Mouse (Mus musculus): ENCODE results near the gene Gm28035. TPM values are rescaled to one million over a fixed set of nuclear protein-coding genes. Genes with fewer than 3 reads are reported as not detected.

Gm28035 gene
- polyA plus RNA-seq, 1 experiment: not detected

DNA sequence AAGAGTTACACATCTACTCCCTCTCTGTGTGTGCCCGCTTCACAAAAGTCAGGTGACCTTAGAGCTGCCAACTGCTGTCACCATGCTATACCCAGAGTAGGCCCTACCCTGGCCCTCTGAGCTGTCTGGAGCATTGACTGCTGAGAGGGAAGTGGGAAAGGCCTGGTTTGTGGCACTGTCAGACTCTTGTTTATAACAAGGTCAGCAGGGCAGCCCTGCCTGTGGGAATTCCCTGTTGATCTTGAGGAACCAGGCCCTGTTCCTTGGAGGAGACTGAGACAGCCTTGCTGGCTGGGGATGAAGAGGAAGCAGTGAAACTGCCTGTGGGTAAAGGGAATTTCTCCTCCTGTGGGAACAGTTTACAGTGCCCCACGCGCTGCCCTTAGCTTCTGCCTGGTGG is 25.6 kb upstream of the Gm28035 start:
- Histone ChIP-seq H3K4me1 (ENCODE audit: control insufficient read depth, insufficient read depth, insufficient read length, low read length) (no peaks in the 10 kb centered on the region; the same call in 1 of the 2 replicates), H3K4me3 (ENCODE audit: insufficient read depth, low read depth, low read length) (no peak overlapping the region), H3K27ac (replicated peaks; ENCODE audit: low read depth, low read length) (0 out of 2 replicates have a peak overlapping the region, but pooled peaks have one; percentile 4)

GRCm38 (mm10) chr2:30215493-30215892 is 24.9 kb upstream of the Gm28035 start:
- H3K4me3 ChIP-seq (ENCODE audit: insufficient read depth, low read depth, low read length): no peak overlapping the region
- no peaks in the 10 kb centered on the region; the same call in 1 of the 2 replicates for H3K4me1 ChIP-seq (ENCODE audit: control insufficient read depth, insufficient read depth, insufficient read length, low read length)
- H3K27ac ChIP-seq (replicated peaks; ENCODE audit: low read depth, low read length): no peak overlapping the region

DNA sequence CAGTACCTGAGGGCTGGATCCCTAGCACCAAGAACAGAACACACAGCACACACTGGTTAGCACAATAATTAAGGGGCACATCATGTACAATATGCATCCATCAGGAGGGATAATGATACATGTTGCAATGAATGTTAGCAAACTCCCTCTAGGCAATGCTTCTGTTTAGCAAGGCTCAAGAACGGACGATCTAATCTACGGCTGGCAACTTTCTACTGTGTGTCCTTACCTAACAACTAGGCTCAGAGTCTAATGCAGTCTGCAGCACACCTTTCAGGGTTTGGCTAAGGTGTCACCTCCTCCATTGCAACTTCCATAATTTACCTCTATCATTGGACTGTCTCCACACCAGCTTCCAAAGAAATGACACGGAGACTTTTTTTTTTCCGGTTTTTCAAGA is 24.1 kb upstream of the Gm28035 start:
- H3K4me1 ChIP-seq (ENCODE audit: control insufficient read depth, insufficient read depth, insufficient read length, low read length): no peaks in the 10 kb centered on the region; the same call in 1 of the 2 replicates
- no peak overlapping the region for H3K27ac ChIP-seq (replicated peaks; ENCODE audit: low read depth, low read length)

GRCm38 (mm10) chr2:30235593-30235992 is 4.8 kb upstream of the Gm28035 start:
- no peak overlapping the region for H3K4me3 ChIP-seq (ENCODE audit: insufficient read depth, low read depth, low read length)
- no peak overlapping the region for H3K27ac ChIP-seq (replicated peaks; ENCODE audit: low read depth, low read length)
- H3K4me1 ChIP-seq (ENCODE audit: control insufficient read depth, insufficient read depth, insufficient read length, low read length): peaks cover 7% of the 10 kb centered on the region

More for the DNA sequence above, 24.1 kb upstream of the Gm28035 start:
- no peak overlapping the region for H3K4me3 ChIP-seq (ENCODE audit: insufficient read depth, low read depth, low read length)

DNA sequence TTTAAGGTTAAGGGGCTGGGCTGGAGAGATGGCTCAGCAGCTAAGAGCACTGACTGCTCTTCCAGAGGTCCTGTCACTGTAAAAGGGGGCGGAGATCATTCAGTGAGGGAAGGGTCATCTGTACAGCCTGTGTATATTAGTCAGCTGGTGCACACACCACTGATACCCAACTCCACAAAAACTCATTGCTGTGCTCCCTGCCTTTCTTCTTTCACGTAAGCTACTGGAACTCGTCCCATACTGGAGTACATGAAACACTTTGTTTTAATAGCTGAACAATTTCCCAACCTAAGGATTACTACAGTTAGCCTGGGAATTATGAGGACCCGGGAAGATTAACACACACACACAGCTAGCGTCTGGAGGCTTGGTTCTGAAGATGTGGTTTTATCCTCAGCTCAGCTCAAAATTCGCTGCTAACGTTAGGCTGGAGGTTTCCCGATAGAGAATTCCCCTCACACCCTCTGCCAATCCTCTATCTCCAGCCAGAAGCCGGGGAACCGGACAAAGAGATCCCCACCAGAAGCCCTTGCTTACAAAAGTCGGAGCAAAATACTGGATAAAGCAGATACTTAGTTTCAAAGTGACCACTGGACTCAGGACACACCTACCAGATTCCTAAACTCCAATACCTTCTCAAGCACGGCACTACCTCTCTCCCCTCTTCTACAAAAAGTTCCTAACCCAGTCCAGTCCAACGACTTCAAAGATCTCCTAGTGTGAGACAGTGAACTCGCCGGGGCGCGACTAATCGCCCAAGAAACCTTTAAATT is 3.8 kb upstream of the Gm28035 start:
- Histone ChIP-seq H3K27ac (replicated peaks; ENCODE audit: low read depth, low read length) (peak overlapping the region; percentile 88), H3K4me3 (ENCODE audit: insufficient read depth, low read depth, low read length) (peak overlapping the region; percentile 77), H3K4me1 (ENCODE audit: control insufficient read depth, insufficient read depth, insufficient read length, low read length) (peaks cover 13% of the 10 kb centered on the region)

DNA sequence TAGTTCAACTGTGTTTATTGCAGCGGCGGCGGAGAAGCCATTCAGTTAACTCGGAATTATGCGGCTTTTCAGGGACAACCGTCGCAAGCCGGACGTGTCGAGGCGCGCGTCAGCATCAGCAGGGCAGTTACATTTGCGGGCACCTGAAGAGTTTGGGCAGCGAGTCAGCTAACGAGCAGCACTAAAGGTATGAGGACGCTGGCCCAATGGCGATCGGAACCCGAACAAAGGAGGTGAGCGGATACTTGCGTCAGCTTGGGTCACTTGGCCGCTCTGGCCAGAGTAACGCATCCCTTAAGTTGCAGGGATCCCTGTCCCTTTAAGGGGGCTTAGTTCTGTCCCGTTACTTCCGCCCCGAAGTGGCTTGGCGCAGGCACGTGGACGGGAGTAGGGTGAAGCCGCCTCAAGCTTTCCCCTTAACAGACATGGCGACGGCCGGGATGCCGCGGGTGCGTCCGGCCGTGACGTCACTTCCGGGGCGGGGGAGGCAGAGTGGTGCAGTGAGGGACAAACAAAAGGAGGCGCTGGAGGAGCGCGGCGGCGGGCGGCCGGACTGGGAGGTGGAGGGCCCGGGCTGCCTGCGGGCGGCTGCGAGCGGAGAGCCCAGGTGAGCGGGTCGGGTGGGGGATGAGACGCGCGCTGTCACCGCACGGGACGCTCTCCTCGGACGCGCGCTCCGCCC is 3.0 kb upstream of the Gm28035 start, which contains the start of gene Lrrc8a:
Gene Lrrc8a (plus strand): TSS at position 517 of the 682 bp plus-strand sequence.
- H3K4me3 ChIP-seq (ENCODE audit: insufficient read depth, low read depth, low read length): peak within 1 kb of the TSS; percentile 87
- peak within 1 kb of the TSS; percentile 98 for H3K27ac ChIP-seq (replicated peaks; ENCODE audit: low read depth, low read length)
- peaks cover 16% of the 10 kb centered on the region for H3K4me1 ChIP-seq (ENCODE audit: control insufficient read depth, insufficient read depth, insufficient read length, low read length)

GRCm38 (mm10) chr2:30237881-30238280 is 2.5 kb upstream of the Gm28035 start:
- Histone ChIP-seq H3K4me3 (ENCODE audit: insufficient read depth, low read depth, low read length) (peak overlapping the region; percentile 87), H3K4me1 (ENCODE audit: control insufficient read depth, insufficient read depth, insufficient read length, low read length) (peaks cover 17% of the 10 kb centered on the region)

GRCm38 (mm10) chr2:30238906-30239465 is 1.4 kb upstream of the Gm28035 start:
- Histone ChIP-seq H3K4me1 (ENCODE audit: control insufficient read depth, insufficient read depth, insufficient read length, low read length) (peaks cover 23% of the 10 kb centered on the region), H3K27ac (replicated peaks; ENCODE audit: low read depth, low read length) (peak overlapping the region; percentile 98), H3K4me3 (ENCODE audit: insufficient read depth, low read depth, low read length) (peak overlapping the region; percentile 87)

More at GRCm38 (mm10) chr2:30237881-30238280, 2.5 kb upstream of the Gm28035 start:
- peak overlapping the region; percentile 98 for H3K27ac ChIP-seq (replicated peaks; ENCODE audit: low read depth, low read length)

DNA sequence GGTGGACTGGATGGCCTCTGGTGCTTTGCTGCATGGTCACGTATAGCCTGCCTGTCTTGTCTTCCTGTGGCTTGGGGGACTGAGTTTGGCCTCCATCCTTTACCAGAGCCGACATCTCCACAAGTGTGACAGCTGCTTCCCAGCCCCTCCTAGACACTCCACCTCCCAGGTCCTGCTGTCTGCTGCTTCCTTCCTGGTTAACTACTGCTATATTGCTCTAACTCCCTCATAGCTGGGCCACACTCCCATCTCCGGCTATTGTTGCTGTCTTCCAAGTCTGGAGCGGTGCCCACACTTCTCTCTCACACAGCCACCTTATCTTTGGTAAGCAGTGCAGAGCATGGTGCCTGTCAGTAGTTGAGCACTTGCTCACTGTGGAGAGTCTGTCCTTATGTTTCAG is 590 bp upstream of the Gm28035 start:
- H3K4me3 ChIP-seq (ENCODE audit: insufficient read depth, low read depth, low read length): peak overlapping the region; percentile 87
- peaks cover 28% of the 10 kb centered on the region for H3K4me1 ChIP-seq (ENCODE audit: control insufficient read depth, insufficient read depth, insufficient read length, low read length)
- H3K27ac ChIP-seq (replicated peaks; ENCODE audit: low read depth, low read length): peak overlapping the region; percentile 98

DNA sequence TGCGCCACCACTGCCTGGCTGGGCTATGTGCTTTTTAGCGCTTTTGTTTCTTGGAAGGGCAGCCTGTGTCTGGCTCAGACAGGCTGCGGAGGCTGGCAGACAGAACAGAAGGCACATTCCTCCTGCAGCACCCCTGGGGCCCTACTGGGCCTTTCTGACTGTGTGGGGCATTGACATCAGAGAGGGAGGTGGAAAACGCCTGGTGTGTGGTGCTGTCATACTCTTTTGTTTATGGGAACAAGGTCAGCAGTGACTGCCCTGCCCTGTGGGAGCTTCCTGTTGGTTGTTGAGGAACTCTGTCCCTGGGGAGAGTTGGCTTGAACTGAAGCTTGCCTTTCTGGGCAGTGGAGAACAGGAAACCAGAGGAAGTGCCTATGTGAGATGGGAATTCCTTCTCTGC is 2.1 kb downstream of the Gm28035 start:
- H3K27ac ChIP-seq (replicated peaks; ENCODE audit: low read depth, low read length): peak overlapping the region; percentile 93
- H3K4me3 ChIP-seq (ENCODE audit: insufficient read depth, low read depth, low read length): no peak overlapping the region
- H3K4me1 ChIP-seq (ENCODE audit: control insufficient read depth, insufficient read depth, insufficient read length, low read length): peaks cover 35% of the 10 kb centered on the region

DNA sequence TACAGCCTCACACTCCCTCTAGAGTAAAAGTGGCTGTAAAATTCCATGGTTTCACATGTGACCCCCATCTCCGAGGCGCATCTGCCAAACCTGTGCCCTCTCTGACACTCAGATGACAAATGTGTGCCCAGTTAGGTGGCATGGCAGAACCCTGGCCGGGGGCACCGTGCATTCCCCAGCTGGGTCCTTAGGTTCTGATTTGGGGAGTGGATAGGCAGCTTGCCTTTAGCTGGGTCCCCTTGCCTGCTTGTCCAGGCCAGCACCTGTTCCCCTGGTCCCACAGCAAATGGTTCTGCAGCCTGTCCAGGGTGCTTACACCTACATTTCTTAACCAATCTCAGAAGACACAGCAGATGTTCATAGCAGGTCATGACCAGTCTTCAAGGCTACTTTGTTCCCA is 3.0 kb downstream of the Gm28035 start:
- H3K4me1 ChIP-seq (ENCODE audit: control insufficient read depth, insufficient read depth, insufficient read length, low read length): peaks cover 38% of the 10 kb centered on the region
- H3K4me3 ChIP-seq (ENCODE audit: insufficient read depth, low read depth, low read length): no peak overlapping the region
- H3K27ac ChIP-seq (replicated peaks; ENCODE audit: low read depth, low read length): peak overlapping the region; percentile 88

DNA sequence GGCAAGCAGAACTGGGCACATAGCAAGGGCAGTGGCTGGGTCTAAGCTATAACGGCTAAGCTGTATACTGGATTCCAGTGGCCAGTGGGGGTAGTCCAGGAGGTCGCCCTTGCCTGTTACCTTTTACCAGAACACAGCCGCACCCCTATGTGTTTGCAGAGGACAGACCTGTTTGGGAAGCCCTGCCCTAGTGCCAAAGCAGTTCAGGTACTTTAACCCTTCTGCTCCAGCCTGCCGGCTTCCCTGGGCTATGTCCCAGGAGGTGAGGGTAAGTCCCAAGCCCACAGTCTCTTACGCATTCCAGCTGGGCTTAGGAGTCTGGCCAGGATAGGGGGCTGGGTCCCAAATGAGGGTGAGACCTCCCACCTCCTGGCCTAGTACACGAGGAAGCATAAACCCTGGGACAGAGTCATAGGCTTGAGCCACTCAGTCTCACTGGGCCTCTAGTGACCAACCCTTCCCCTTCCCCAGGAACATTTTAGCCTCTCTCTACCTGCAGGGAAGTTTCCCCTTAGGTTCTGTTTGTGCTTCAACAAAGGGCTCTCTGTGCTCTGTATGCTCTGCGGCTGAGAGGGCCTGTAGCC is 4.3 kb downstream of the Gm28035 start:
- Histone ChIP-seq H3K27ac (replicated peaks; ENCODE audit: low read depth, low read length) (peak overlapping the region; percentile 9), H3K4me3 (ENCODE audit: insufficient read depth, low read depth, low read length) (no peak overlapping the region), H3K4me1 (ENCODE audit: control insufficient read depth, insufficient read depth, insufficient read length, low read length) (peaks cover 33% of the 10 kb centered on the region)

GRCm38 (mm10) chr2:30247036-30247435 is 6.7 kb downstream of the Gm28035 start:
- Histone ChIP-seq H3K4me1 (ENCODE audit: control insufficient read depth, insufficient read depth, insufficient read length, low read length) (peaks cover 37% of the 10 kb centered on the region), H3K27ac (replicated peaks; ENCODE audit: low read depth, low read length) (no peak overlapping the region), H3K4me3 (ENCODE audit: insufficient read depth, low read depth, low read length) (no peak overlapping the region)

DNA sequence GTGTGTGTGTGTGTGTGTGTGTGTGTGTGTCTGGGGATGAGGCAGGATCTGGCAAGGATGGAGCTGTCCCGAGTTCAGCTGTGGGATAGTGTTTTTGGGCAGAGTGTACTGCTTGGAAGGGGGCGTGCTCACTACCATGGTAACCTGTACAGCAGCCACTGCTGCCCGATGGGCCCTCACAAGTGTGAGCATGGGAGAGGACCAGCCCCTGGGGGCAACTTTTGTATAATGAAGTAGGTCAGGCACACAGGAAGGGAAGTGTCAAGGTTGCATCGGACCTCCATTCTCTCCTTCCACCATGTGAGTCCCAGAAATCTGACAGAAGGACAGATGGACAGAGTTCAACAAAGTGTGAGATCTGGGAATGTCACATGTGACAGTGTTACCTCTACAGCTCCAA is 7.3 kb downstream of the Gm28035 start:
- peaks cover 40% of the 10 kb centered on the region for H3K4me1 ChIP-seq (ENCODE audit: control insufficient read depth, insufficient read depth, insufficient read length, low read length)
- no peak overlapping the region for H3K4me3 ChIP-seq (ENCODE audit: insufficient read depth, low read depth, low read length)
- H3K27ac ChIP-seq (replicated peaks; ENCODE audit: low read depth, low read length): no peak overlapping the region

DNA sequence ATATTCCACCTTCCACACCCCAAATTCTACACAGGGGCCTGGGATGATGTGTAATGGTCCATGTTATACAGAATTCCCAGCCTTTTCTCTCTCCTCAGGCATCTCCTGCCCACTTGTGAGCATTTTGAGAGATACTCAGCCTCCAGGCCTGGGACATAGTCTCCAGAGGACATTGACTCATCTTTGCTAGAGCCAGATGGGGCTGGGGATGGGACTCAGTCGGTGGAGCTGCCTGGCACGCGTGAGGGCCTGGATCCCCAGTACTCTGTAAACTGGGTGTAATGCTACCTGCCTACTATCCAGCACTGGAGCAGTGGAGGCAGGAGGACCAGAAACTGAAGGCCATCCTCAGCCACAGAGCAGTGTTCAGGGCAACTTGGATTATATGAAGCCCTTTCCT is 8.8 kb downstream of the Gm28035 start:
- peaks cover 34% of the 10 kb centered on the region for H3K4me1 ChIP-seq (ENCODE audit: control insufficient read depth, insufficient read depth, insufficient read length, low read length)
- no peak overlapping the region for H3K4me3 ChIP-seq (ENCODE audit: insufficient read depth, low read depth, low read length)
- no peak overlapping the region for H3K27ac ChIP-seq (replicated peaks; ENCODE audit: low read depth, low read length)
